Mouse (Mus musculus) liver, embryonic 15.5 days (tissue): ENCODE measurements around the gene Spag5. TPM values are rescaled to one million over a fixed set of nuclear protein-coding genes. Genes with fewer than 3 reads are reported as not detected.

Experiments used
- polyA plus RNA-seq: library from polyadenylated mRNA; unstranded; fragments of >200 nt; fragmentation: Nextera tagmentation; extraction: Ambion mirVana; gene quantifications from 2 replicates; pipeline ENCODE4 v1.2.1, GENCODE M21; 2015

Gene Spag5
- polyA plus RNA-seq, 1 experiment from 2014 or later = 34.8 TPM

Other genes with a start within 250 kb of the Spag5 start
- 13.8 and 13.9 TPM in 2 replicates for gene Eral1, start 221.1 kb upstream of the Spag5 start, polyA plus RNA-seq
- gene Fam222b, start 206.9 kb upstream of the Spag5 start, polyA plus RNA-seq = 4.2 and 4.3 TPM in 2 replicates
- 27.5 and 32.4 TPM in 2 replicates for gene Traf4, start 135.9 kb upstream of the Spag5 start, polyA plus RNA-seq
- 8.1 and 11.4 TPM in 2 replicates for gene Nek8, start 124.9 kb upstream of the Spag5 start, polyA plus RNA-seq
- 43.3 and 44.5 TPM in 2 replicates for gene Tlcd1, start 124.8 kb upstream of the Spag5 start, polyA plus RNA-seq
- 569 and 671 TPM in 2 replicates for gene Rpl23a, start 117.9 kb upstream of the Spag5 start, polyA plus RNA-seq
- 15.2 and 16.3 TPM in 2 replicates for gene Rab34, start 113.1 kb upstream of the Spag5 start, polyA plus RNA-seq
- 0.24 and 0.55 TPM in 2 replicates for gene Proca1, start 108.1 kb upstream of the Spag5 start, polyA plus RNA-seq
- gene Sdf2, start 55.8 kb upstream of the Spag5 start, polyA plus RNA-seq = 29.0 and 33.7 TPM in 2 replicates
- gene Supt6, start 55.5 kb upstream of the Spag5 start, polyA plus RNA-seq = 9.5 and 9.8 TPM in 2 replicates
- 24.8 and 28.4 TPM in 2 replicates for gene 2610507B11Rik, start 39.8 kb upstream of the Spag5 start, polyA plus RNA-seq
- gene BC030499, start 10.7 kb upstream of the Spag5 start, polyA plus RNA-seq = 0.22 TPM in 1 of 2 replicates, not detected in the other
- gene Aldoc, start 21.4 kb downstream of the Spag5 start, polyA plus RNA-seq = 10.5 and 13.3 TPM in 2 replicates
- gene Pigs, start 26.9 kb downstream of the Spag5 start, polyA plus RNA-seq = 31.1 and 33.3 TPM in 2 replicates
- 27.4 and 29.4 TPM in 2 replicates for gene Unc119, start 42.0 kb downstream of the Spag5 start, polyA plus RNA-seq
- not detected in 2 replicates for gene Foxn1, start 85.0 kb downstream of the Spag5 start, polyA plus RNA-seq
- gene Slc13a2, start 120.7 kb downstream of the Spag5 start, polyA plus RNA-seq = 0.05 TPM in 1 of 2 replicates, not detected in the other
- 6.5 and 7.8 TPM in 2 replicates for gene Slc46a1, start 164.2 kb downstream of the Spag5 start, polyA plus RNA-seq
- 0.17 and 0.20 TPM in 2 replicates for gene Sarm1, start 196.2 kb downstream of the Spag5 start, polyA plus RNA-seq
- 675 and 834 TPM in 2 replicates for gene Vtn, start 197.6 kb downstream of the Spag5 start, polyA plus RNA-seq
- 0.25 and 0.29 TPM in 2 replicates for gene Sebox, start 201.9 kb downstream of the Spag5 start, polyA plus RNA-seq
- 20.0 and 20.4 TPM in 2 replicates for gene Tmem199, start 210.6 kb downstream of the Spag5 start, polyA plus RNA-seq
- 61.4 and 66.3 TPM in 2 replicates for gene Poldip2, start 210.7 kb downstream of the Spag5 start, polyA plus RNA-seq
- 14.9 and 17.1 TPM in 2 replicates for gene Tnfaip1, start 234.8 kb downstream of the Spag5 start, polyA plus RNA-seq
- gene Ift20, start 234.8 kb downstream of the Spag5 start, polyA plus RNA-seq = 57.7 and 66.1 TPM in 2 replicates
- 101 and 112 TPM in 2 replicates for gene Tmem97, start 249.2 kb downstream of the Spag5 start, polyA plus RNA-seq